Mouse (Mus musculus): Measurements from ENCODE around the gene Gm17651. TPM values are rescaled to one million over a fixed set of nuclear protein-coding genes. Genes with fewer than 3 reads are reported as not detected.

Gene Gm17651
- polyA plus RNA-seq (2015; fragmentation: Nextera tagmentation; extraction: Ambion mirVana) = not detected in 2 replicates

GRCm38 (mm10) chr3:97674644-97675110 is at the start of gene Gm17651:
Gene Gm17651 (minus strand): TSS chr3:97674694.
- H3K27ac ChIP-seq (ENCODE audit: low read length) = no peak within 1 kb of the TSS
- H3K36me3 ChIP-seq (ENCODE audit: insufficient read depth, low read length) = 0 out of 2 replicates have a peak, but pooled peaks cover 9% of the 10 kb centered on the region
- TF ChIP-seq CTCF (IDR thresholded peaks at IDR 0.05) (no peak), EP300 (IDR thresholded peaks at IDR 0.05) (no peak)
- H3K4me2 ChIP-seq (replicated peaks; ENCODE audit: low read depth, low read length) = no peak within 1 kb of the TSS
- ATAC-seq (no peak), DNase-seq (ENCODE audit: low spot score) (no peak)
- no peaks in the 10 kb centered on the region for H3K27me3 ChIP-seq (replicated peaks; ENCODE audit: insufficient read depth, low read length)
- no peaks in the 10 kb centered on the region for H3K4me1 ChIP-seq (ENCODE audit: insufficient read depth, low read depth, low read length)
- WGBS = 81% methylated on average over 7 of the region's 7 CpGs
- H3K4me3 ChIP-seq (ENCODE audit: low read depth, low read length) = no peak within 1 kb of the TSS
- no peak within 1 kb of the TSS for H3K9ac ChIP-seq (replicated peaks; ENCODE audit: low read depth)
- H3K9me3 ChIP-seq (ENCODE audit: low read length) = no peaks in the 10 kb centered on the region

GRCm38 (mm10) chr3:97719116-97719515 is 44.6 kb upstream of the Gm17651 start:
- H3K27me3 ChIP-seq (replicated peaks; ENCODE audit: insufficient read depth, low read length) = no peaks in the 10 kb centered on the region
- no peak overlapping the region for H3K4me3 ChIP-seq (ENCODE audit: low read depth, low read length)
- no peak overlapping the region for H3K4me2 ChIP-seq (replicated peaks; ENCODE audit: low read depth, low read length)
- H3K27ac ChIP-seq (ENCODE audit: low read length) = no peak overlapping the region
- DNase-seq (ENCODE audit: low spot score) (no peak), ATAC-seq (no peak)
- TF ChIP-seq EP300 (IDR thresholded peaks at IDR 0.05) (no peak), CTCF (IDR thresholded peaks at IDR 0.05) (no peak)
- 78% methylated on average over 9 of the region's 9 CpGs for WGBS
- no peaks in the 10 kb centered on the region for H3K4me1 ChIP-seq (ENCODE audit: insufficient read depth, low read depth, low read length)
- 0 out of 2 replicates have a peak, but pooled peaks cover 4% of the 10 kb centered on the region for H3K9me3 ChIP-seq (ENCODE audit: low read length)
- no peaks in the 10 kb centered on the region for H3K36me3 ChIP-seq (ENCODE audit: insufficient read depth, low read length)
- H3K9ac ChIP-seq (replicated peaks; ENCODE audit: low read depth) = no peak overlapping the region

DNA sequence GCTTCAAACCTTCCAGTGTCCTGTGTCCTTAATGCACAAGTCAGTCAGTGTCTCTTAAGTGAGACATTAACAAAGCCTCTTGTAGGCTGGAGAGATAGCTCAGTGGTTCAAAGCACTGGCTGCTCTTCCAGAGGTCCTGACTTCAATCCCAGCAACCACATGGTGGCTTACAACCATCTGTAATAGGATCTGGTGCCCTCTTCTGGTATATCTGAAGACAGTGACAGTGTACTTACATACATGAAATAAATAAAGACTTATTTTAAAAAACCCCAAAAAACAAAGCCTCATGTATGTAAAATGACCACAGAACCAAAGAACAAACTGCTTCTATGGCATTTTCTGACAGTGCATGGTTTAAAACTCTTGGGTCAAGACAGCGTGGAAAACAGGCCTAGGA is 41.4 kb upstream of the Gm17651 start:
- H3K4me3 ChIP-seq (ENCODE audit: low read depth, low read length) = no peak overlapping the region
- no peaks in the 10 kb centered on the region for H3K36me3 ChIP-seq (ENCODE audit: insufficient read depth, low read length)
- H3K9ac ChIP-seq (replicated peaks; ENCODE audit: low read depth) = no peak overlapping the region
- H3K27me3 ChIP-seq (replicated peaks; ENCODE audit: insufficient read depth, low read length) = no peaks in the 10 kb centered on the region
- H3K9me3 ChIP-seq (ENCODE audit: low read length) = no peaks in the 10 kb centered on the region
- 84% methylated on average over 1 of the region's 1 CpGs for WGBS
- DNase-seq (ENCODE audit: low spot score) (no peak), ATAC-seq (no peak)
- no peaks in the 10 kb centered on the region for H3K4me1 ChIP-seq (ENCODE audit: insufficient read depth, low read depth, low read length)
- H3K4me2 ChIP-seq (replicated peaks; ENCODE audit: low read depth, low read length) = no peak overlapping the region
- TF ChIP-seq CTCF (IDR thresholded peaks at IDR 0.05) (no peak), EP300 (IDR thresholded peaks at IDR 0.05) (no peak)
- H3K27ac ChIP-seq (ENCODE audit: low read length) = no peak overlapping the region

DNA sequence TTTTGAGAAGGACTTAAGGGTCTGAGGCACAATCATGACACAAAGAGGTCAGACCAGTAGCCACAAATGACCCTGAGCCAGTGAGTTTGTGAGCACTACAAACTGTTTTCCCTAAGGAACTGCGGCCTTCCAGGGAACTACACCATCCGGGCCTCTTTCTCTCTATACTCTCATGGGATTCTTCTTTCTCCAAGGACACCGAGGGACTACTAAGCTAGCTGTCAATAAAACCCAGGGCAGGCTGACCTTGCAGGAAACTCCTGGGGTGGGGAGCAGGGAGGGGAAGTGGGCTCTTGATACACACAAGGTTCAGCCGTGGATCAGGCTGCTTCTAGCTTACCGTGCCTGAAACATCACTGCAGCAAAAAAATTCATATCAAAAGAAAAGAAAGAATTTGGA is 36.4 kb upstream of the Gm17651 start:
- no peak for ATAC-seq
- Histone ChIP-seq H3K27ac (ENCODE audit: low read length) (no peak overlapping the region), H3K4me2 (replicated peaks; ENCODE audit: low read depth, low read length) (no peak overlapping the region), H3K9me3 (ENCODE audit: low read length) (no peaks in the 10 kb centered on the region), H3K36me3 (ENCODE audit: insufficient read depth, low read length) (no peaks in the 10 kb centered on the region), H3K27me3 (replicated peaks; ENCODE audit: insufficient read depth, low read length) (no peaks in the 10 kb centered on the region), H3K4me1 (ENCODE audit: insufficient read depth, low read depth, low read length) (no peaks in the 10 kb centered on the region), H3K4me3 (ENCODE audit: low read depth, low read length) (no peak overlapping the region), H3K9ac (replicated peaks; ENCODE audit: low read depth) (no peak overlapping the region)
- no peak for DNase-seq (ENCODE audit: low spot score)
- WGBS = 44% methylated on average over 5 of the region's 5 CpGs
- TF ChIP-seq EP300 (IDR thresholded peaks at IDR 0.05) = no peak
- no peak for TF ChIP-seq CTCF (IDR thresholded peaks at IDR 0.05)

GRCm38 (mm10) chr3:97710134-97710533 is 35.6 kb upstream of the Gm17651 start:
- TF ChIP-seq CTCF (IDR thresholded peaks at IDR 0.05) = peak; percentile 9; the same call in 1 of the 2 replicates
- no peak for TF ChIP-seq EP300 (IDR thresholded peaks at IDR 0.05)
- 81% methylated on average over 11 of the region's 11 CpGs for WGBS
- H3K9me3 ChIP-seq (ENCODE audit: low read length) = no peaks in the 10 kb centered on the region
- no peak overlapping the region for H3K9ac ChIP-seq (replicated peaks; ENCODE audit: low read depth)
- ATAC-seq (no peak), DNase-seq (ENCODE audit: low spot score) (no peak)
- H3K27ac ChIP-seq (ENCODE audit: low read length) = no peak overlapping the region
- H3K4me3 ChIP-seq (ENCODE audit: low read depth, low read length) = no peak overlapping the region
- no peaks in the 10 kb centered on the region for H3K36me3 ChIP-seq (ENCODE audit: insufficient read depth, low read length)
- no peak overlapping the region for H3K4me2 ChIP-seq (replicated peaks; ENCODE audit: low read depth, low read length)
- H3K4me1 ChIP-seq (ENCODE audit: insufficient read depth, low read depth, low read length) = no peaks in the 10 kb centered on the region
- H3K27me3 ChIP-seq (replicated peaks; ENCODE audit: insufficient read depth, low read length) = no peaks in the 10 kb centered on the region

GRCm38 (mm10) chr3:97706561-97706960 is 32.1 kb upstream of the Gm17651 start:
- TF ChIP-seq CTCF (IDR thresholded peaks at IDR 0.05) = no peak
- TF ChIP-seq EP300 (IDR thresholded peaks at IDR 0.05) = no peak
- no peaks in the 10 kb centered on the region for H3K27me3 ChIP-seq (replicated peaks; ENCODE audit: insufficient read depth, low read length)
- H3K36me3 ChIP-seq (ENCODE audit: insufficient read depth, low read length) = no peaks in the 10 kb centered on the region
- H3K9me3 ChIP-seq (ENCODE audit: low read length) = no peaks in the 10 kb centered on the region
- DNase-seq (ENCODE audit: low spot score) (no peak), ATAC-seq (no peak)
- no peak overlapping the region for H3K4me3 ChIP-seq (ENCODE audit: low read depth, low read length)
- H3K4me2 ChIP-seq (replicated peaks; ENCODE audit: low read depth, low read length) = no peak overlapping the region
- H3K9ac ChIP-seq (replicated peaks; ENCODE audit: low read depth) = no peak overlapping the region
- 82% methylated on average over 4 of the region's 4 CpGs for WGBS
- no peak overlapping the region for H3K27ac ChIP-seq (ENCODE audit: low read length)
- no peaks in the 10 kb centered on the region for H3K4me1 ChIP-seq (ENCODE audit: insufficient read depth, low read depth, low read length)

DNA sequence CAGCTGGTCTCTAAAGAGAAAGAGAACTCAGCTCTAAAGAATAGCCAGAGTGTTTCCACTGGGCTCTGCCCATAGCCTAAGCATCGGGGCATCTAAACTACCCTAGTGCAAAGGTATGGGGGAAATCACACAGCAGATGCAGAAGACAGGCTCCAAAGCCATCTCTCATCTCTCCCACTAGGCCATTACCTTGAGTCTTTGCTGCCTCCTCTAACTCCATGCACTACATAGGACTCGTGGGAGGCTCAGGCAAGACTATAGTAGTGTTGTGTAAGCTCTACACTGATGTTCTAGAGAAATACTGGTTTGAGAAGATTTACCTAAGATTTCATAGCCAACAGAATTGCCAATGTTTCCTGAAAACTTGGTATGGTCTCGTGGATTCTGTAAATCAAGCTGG is 31.0 kb upstream of the Gm17651 start:
- no peak overlapping the region for H3K4me2 ChIP-seq (replicated peaks; ENCODE audit: low read depth, low read length)
- no peak overlapping the region for H3K27ac ChIP-seq (ENCODE audit: low read length)
- DNase-seq (ENCODE audit: low spot score) (no peak), ATAC-seq (no peak)
- WGBS = 76% methylated on average over 3 of the region's 3 CpGs
- no peak overlapping the region for H3K4me3 ChIP-seq (ENCODE audit: low read depth, low read length)
- TF ChIP-seq EP300 (IDR thresholded peaks at IDR 0.05) = no peak
- no peaks in the 10 kb centered on the region for H3K36me3 ChIP-seq (ENCODE audit: insufficient read depth, low read length)
- no peaks in the 10 kb centered on the region for H3K4me1 ChIP-seq (ENCODE audit: insufficient read depth, low read depth, low read length)
- H3K9me3 ChIP-seq (ENCODE audit: low read length) = no peaks in the 10 kb centered on the region
- H3K27me3 ChIP-seq (replicated peaks; ENCODE audit: insufficient read depth, low read length) = no peaks in the 10 kb centered on the region
- no peak overlapping the region for H3K9ac ChIP-seq (replicated peaks; ENCODE audit: low read depth)
